Mouse (Mus musculus): Measurements from ENCODE around the gene Enah.

The Enah gene

GRCm38 (mm10) chr1:182027426-182027979 is 7.7 kb upstream of the Enah start:
- no peak for DNase-seq

DNA sequence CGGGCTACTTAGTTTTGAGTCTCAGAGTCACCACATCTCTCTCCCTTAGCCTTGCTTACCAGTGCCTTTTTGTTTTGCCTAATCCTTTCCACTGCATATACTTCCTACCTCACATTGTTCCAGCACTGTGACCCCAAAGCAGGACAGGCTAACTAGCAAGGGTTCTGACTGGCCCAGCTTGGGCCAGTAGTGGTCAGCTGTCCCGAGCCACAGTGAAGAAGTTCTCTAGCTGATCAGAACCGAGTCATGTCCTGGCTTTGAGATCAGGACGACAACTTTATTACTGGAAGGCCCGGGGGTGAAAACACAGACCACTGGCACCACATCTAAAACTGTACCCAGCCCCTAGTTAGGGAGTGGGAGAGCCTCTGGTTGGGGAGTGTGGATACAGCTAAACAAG is 7.0 kb upstream of the Enah start:
- no peak for DNase-seq

GRCm38 (mm10) chr1:182026120-182026519 is 6.3 kb upstream of the Enah start:
- DNase-seq: no peak

DNA sequence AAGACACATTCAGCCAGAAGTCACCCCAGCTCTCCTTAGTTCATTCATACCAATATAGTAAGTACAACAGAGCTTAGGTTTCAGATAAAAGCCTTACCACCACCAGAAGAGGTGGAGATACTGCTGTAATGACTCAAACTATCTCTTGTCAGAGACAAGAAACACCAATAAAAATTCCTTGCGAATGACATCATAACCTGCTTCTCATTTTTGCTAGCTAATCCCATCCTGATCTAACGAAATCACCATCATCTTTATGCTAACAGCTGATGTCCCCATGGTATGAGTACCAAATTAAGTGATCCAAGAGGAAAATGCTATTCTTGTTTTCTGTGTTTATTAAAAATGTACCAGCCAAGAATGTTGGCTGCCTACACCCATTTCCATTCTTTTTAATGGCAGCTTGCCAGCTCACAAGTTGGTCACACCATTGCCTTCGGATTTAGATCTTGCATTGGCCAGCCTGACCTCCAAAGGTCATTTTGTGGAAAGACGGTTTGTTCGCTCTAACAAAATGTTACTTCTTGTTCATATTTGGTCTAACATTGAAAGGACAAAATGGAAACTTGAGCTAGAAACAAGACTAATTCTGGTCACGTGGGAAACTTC is 2.0 kb upstream of the Enah start:
- peak; percentile 34 for DNase-seq

DNA sequence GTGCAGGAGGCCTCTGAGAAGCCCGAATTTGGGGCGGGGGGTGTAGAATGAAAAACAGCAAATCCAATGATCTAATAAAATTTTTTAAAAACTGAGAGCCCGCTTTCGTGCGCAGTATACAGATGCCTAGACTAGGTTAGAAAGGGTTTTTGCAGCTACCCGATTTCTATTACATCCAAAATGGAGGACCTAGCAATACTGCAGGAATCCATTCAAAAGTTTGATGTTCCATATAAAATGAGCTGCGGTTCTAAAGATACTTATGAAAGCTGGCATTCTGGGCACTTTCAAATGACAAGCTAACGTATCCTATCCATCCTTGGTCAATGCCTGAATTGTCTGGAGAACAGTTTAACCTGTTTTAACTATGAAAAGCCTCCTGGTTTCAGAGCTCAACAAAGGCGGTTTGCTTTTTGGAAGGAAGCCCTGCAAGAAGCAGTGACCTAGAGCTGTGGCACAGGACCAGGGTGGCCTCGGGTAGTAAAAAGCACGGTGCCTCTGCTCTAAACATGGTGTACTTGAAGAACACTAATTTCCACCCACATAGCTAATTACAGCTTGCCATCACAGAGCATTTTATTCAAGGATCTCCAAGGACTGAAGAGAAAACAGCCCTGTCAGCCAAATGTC is 1.2 kb upstream of the Enah start:
- no peak for DNase-seq

DNA sequence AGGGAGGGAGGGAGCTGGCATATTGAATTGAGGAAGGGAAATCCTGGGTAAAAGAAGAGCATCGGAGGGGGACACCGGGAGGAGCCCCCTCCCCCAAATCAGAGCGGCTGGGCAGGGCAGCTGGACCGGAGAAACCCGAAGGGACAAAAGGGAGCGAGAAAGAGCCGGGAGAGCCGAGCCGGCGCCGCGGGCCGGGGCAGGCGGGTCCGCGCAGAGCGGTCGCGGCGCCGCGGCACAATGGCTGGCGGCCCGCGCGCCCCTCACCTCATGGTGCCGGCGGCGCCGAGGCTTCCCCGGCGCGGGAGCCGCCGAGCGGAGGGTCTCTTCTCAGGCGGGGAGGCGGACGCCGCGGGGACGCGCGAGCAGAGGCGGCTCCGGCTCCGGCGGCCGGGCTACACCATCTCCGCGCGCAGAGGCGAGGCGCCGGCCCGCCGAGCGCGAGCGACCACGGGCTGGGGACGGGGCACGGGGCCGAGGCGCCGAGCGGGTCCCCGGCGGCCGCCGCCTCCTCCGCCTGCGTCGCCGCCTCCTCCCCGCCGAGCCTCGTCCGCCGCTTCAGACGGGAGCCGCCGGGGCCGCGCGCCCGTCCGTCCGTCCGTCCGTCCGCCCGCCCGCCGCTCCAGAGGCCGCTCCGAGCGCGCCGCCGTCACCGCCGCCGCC is 394 bp downstream of the Enah start:
- DNase-seq: peak; percentile 24

- peak; percentile 54 for DNase-seq
Measured at GRCm38 (mm10) chr1:182018397-182019265, 1.2 kb downstream of the Enah start.

GRCm38 (mm10) chr1:182005831-182006230 is 14.0 kb downstream of the Enah start:
- no peak for DNase-seq

DNA sequence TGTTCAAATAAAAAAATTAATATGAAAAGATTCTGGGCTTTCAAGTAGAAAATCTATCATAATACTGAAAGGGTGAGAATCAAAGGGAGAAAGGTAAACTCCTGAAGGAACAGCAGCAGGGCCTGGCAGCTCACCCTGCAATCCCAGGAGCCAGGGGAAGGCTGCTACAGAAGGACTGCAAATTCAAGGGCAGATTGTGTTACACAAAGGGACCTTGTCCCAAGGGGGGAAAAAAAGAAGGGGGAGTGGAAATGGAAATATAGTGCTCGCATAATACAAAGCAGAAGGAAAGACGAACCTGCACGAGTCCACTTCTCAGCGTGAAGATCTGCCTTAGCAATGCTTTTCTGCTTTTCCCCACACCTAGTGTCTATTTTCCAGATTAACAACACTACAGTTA is 21.1 kb downstream of the Enah start:
- no peak for DNase-seq

- DNase-seq: no peak
Measured at GRCm38 (mm10) chr1:181997791-181998190, 22.0 kb downstream of the Enah start.

GRCm38 (mm10) chr1:181993597-181993996 is 26.2 kb downstream of the Enah start:
- no peak for DNase-seq

DNA sequence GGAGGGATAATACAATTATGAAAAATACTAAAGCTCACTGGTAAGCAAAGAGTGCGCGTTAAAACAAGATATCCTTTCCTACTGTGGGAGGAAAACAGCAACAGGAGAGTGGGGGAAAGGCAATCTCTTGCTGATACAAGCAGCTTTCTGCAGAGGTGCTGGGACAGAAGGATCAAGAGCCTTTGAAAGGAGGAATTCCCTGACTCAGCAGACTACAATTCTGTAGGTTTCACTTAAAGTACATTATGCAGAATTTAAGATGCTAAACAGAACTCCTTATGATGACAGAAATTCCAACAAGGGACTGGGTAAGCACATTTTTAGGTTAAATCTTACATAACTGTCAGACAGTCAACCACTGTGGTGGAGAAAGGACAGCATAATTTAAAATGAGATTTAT is 31.4 kb downstream of the Enah start:
- no peak for DNase-seq

DNA sequence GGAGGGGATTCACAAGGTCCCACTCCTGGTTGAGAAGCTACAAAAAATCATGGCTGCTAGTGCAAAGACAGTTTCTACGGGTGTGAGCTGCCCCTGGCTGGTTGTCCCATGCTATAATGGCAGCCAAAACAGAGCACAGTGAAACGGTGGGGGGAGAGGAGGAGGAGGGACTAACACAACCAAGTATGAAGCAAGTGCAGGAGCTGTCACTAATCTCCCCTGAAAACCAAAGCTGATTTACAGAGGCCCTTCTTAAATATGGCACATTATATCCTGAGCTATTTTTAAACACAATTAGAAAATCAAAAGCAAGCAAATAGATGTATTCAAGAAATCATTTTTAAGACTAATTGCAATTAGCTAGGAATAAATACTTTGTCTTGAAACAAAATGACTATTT is 32.6 kb downstream of the Enah start:
- DNase-seq: no peak

DNA sequence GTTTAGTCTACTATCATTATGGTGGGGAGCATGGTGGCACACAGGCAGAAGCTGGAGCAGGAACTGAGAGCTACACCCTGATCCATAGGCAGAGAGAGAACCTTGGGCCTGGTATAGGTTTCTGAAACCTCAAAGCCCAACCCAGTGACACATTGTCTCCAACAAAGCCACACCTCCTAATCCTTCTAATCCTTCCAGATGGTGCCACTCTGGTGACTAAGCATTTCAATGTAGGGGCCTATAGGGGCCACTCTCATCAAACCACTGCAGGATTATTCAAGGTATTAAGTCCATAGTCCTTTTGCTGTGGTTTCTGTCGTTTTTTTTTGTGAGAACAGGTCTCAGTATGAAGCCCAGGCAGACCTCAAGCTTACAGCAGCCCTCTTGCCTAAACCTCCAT is 33.9 kb downstream of the Enah start:
- DNase-seq: no peak

- DNase-seq: no peak
Measured at GRCm38 (mm10) chr1:181984811-181985210, 35.0 kb downstream of the Enah start.

- DNase-seq: no peak
Measured at GRCm38 (mm10) chr1:181980017-181980719, 39.6 kb downstream of the Enah start.

DNA sequence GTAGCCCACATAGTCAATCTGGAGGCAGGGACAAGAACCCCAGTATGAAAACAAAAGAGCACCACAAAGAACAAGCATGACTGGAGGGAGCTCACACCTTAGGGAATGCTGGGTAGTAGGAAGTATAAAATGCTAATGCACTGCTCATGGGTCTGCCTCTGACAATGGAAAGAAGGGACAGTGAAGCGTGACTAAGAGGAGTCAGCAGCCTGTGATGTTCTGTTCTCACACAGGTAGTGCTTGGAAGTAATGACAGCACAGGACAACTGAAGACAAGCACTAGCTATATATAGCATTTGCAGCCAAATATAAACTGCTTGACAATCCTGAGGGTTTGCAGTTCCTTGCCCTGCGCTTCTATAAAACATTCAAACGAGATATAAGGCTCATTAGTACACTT is 44.3 kb downstream of the Enah start:
- DNase-seq: no peak

GRCm38 (mm10) chr1:181974897-181975296 is 44.9 kb downstream of the Enah start:
- peak; percentile 19 for DNase-seq

GRCm38 (mm10) chr1:181965277-181965676 is 54.5 kb downstream of the Enah start:
- no peak for DNase-seq

DNA sequence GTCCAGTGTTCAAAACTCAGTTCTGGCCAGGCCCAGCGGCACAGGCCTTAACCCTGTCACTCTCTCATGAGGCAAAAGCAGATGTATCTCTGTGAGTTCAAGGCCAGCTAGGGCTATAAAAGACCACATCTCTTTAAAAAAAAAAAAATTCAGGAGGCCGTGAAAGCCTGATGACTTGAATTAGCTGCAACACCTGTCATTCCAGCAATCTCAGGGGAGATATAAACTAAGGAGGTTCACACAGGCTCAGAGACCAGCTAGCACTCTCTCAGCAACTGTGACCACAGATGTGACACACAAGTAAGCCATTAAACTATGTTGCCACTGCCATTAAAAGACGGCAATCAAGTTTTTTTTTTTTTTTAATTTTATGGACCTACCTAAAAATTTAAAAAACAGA is 56.0 kb downstream of the Enah start:
- no peak for DNase-seq

- DNase-seq: no peak
Measured at GRCm38 (mm10) chr1:181963351-181963750, 56.4 kb downstream of the Enah start.

DNA sequence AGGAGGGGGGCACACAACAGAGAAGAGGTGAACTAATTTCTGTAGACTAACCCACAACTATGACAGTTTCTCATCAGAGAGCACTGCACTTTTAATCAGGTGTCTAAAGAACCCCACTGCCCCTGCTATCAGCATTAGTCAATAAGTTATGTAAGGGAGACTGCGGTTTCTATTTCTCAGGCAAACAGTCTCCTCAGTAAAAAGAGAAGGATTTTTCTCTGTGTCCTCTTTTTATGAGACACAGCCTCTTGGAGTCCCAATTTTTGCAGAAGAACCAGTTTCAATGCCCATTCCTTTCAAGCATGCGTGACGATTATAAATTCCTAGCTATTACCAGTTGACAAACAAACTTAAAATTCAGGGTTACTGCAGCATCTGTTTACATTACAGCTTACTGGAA is 59.4 kb downstream of the Enah start:
- DNase-seq: no peak

DNA sequence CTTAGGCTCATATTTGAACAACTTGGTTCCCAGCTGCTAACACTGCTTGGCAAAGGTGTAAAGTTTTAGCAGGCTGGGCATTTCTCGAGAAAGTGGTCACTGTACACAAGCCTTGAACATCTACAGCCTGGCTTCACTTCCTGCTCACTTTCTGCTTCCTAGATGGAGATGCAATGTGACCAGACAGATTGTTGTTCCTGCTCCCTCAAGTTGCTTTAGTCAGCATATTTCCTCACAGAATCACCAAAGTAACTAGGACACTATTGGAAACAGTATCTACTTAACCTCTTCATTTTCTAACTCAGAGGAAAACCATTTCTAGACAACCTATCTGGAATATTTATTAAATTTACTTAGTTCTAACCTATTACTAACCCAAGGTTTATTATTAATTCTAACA is 61.4 kb downstream of the Enah start:
- DNase-seq: no peak

Data from lung, postnatal 10 days (tissue).